Mouse (Mus musculus): ENCODE measurements around the gene Cinp.

Cinp gene

GRCm38 (mm10) chr12:110889036-110890020, at the start of gene Cinp, which contains the start of gene Tecpr2:
Cinp (minus strand) TSS chr12:110889145.
Tecpr2 (plus strand) TSS chr12:110889264.
- DNase-seq, result peak; percentile 98

GRCm38 (mm10) chr12:110937496-110937895, 48.6 kb upstream of the Cinp start:
- DNase-seq, result no peak

GRCm38 (mm10) chr12:110935983-110936620, 47.2 kb upstream of the Cinp start:
- DNase-seq, result peak; percentile 89

GRCm38 (mm10) chr12:110932820-110933219, 43.9 kb upstream of the Cinp start:
- no peak for DNase-seq

GRCm38 (mm10) chr12:110921572-110921971, 32.6 kb upstream of the Cinp start:
- no peak for DNase-seq

DNA sequence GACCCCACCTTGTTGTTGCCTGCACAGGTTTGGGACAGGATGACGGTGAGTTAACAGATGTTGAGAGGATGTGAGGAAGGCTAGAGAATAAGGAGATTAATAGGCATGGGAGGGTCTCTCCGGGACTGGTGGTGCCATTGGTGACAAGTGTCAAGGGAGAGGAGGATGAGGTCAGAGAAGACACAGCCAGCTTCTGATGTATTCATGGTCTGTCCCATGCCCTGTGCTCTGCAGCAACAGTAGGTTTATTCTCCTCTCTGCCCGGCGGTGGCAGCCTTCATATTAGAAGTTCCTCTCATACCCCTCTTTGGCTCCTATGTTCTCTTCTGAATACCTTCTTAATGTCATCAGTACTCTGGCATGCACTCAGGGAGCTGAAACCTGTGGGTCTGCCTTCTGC, 31.3 kb upstream of the Cinp start:
- no peak for DNase-seq

DNA sequence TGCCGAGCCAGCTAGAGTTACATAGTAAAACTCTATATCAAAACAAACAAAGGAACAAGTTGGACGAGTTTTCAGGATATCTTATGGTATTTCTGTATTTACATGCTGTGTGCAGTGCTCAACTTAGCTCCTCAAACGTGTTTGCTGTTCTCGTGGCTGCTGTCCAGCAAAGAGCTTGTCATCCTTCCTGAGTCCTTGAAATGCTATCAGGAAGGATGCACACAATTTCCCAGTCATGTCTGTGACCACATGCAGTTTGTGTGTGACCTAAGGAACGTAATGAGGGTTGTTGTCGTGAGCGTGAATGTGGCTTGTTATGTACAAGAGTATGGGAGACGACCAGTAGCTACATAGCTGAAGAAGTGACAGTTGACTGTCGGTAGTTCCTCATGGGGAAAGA, 26.8 kb upstream of the Cinp start:
- DNase-seq, result no peak

DNA sequence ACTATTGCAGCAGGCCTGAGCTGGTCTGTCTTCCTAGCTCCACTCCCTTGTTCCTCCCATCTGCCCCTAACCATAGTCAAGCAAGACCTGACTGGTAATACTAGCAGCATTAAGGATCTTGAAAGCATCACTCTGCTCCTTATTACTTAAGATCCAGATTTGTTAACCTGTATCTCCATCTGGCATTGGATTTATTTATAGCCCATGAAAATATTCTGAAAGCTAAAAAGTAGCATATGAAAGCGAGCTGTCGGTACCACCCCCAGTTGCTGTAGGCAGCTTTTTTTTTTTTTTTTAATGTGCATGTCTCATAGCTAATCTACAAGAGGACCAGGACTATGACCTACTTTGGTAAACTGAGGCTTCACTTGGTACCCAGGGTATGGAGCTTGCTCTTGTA, 21.0 kb upstream of the Cinp start:
- DNase-seq, result no peak

DNA sequence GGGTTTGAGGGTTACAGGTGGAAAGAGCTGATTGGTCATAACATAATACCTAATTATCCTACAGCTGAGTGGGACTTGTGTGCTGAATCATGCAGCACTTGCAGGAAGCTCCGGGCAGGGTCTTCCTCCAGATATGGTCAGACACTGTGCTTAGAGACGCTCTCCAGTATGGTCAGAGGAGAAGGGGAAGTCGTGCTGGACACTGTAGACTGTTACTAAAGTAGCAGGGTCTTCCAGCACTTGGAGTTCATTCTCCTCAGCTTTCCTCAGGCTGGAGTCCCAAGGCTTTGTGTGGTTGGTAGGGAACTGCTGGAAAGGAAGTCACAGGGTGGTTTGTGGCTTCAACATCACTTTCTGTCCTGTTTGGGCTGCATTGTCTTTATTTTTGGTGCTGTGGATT, 18.9 kb upstream of the Cinp start:
- no peak for DNase-seq

DNA sequence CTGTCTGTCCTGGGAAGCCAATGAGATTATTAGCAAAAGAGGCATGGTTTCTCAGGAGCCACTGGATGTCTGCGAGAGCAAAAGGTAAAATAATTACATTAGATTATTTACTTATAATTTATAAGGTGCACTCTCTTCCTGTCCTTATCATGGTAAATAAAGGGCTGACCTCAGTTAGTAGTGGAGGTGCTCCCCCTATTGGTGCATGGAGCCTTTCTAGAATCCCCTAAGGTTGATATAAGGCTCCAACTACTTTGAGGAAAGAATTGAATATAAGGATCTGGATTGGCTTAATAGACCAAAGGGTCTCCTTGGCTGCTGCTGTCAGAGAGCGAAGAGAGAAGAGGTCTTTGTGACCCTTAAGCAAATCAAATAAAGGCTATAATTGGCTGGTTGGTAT, 14.6 kb upstream of the Cinp start:
- DNase-seq, result peak; percentile 30

GRCm38 (mm10) chr12:110902106-110902505, 13.2 kb upstream of the Cinp start:
- DNase-seq, result no peak

GRCm38 (mm10) chr12:110891887-110892286, 2.9 kb upstream of the Cinp start:
- no peak for DNase-seq

- DNase-seq, result no peak
Observed at GRCm38 (mm10) chr12:110888606-110889005, 339 bp downstream of the Cinp start.

DNA sequence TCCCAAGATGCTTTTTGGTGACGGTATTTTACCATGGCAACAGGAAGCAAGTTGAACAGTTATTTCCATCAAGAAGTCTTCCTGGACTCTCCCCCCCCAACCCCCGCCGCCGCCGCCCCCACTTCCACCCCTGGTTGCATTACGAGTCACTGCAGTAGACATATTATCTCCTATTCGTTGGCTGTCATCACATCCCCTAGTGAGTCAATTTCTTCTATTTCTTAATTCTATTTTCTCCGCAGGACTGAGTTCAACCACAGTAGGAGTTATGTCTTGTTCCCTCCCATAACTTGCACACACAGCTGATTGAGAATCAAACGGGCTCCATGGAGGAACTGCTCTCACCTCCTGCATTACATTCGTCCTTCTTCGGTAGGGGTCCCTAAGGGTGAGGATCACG, 839 bp downstream of the Cinp start:
- DNase-seq, result no peak

DNA sequence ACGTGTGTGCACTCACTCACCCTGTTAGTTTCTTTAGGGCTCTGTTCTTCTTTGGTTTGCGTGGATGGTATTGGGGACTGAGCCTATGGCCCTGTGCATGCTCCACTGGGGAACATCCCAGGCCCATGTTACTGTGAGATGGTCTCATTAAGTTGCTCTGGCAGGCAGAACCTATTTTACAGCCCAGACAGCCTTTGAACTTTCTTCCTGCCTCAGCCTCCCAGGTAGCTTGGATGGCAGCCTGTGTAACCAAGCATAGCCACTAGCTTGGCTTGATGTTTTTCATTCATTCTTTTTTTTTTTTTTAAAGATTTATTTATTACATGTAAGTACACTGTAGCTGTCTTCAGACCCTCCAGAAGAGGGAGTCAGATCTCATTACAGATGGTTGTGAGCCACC, 3.7 kb downstream of the Cinp start:
- DNase-seq, result no peak

GRCm38 (mm10) chr12:110882291-110882690, 6.7 kb downstream of the Cinp start:
- no peak for DNase-seq

DNA sequence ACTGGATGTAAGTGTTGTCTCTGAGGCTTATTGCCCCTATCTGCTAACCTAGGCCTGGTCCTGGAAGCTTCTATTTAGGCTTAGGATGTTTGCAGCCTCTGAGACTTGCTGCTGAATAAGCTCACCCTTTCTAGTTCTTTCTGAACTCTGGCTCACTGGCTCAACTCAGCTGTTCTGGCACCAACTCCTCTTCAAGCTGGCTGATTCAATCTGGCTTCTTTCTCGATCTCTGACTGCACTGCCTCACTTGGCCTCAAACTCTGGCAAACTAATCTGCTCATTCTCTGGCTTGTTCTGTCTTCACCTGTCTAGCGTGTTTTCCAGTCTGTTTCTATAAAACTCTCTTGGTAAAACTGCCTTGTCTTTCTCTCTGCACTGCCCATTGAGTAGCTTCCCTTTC, 13.6 kb downstream of the Cinp start:
- DNase-seq, result no peak

GRCm38 (mm10) chr12:110871247-110871646, 17.7 kb downstream of the Cinp start:
- DNase-seq, result no peak

- DNase-seq, result no peak
Observed at GRCm38 (mm10) chr12:110870107-110870506, 18.8 kb downstream of the Cinp start.

- no peak for DNase-seq
Observed at GRCm38 (mm10) chr12:110865989-110866388, 23.0 kb downstream of the Cinp start.

DNA sequence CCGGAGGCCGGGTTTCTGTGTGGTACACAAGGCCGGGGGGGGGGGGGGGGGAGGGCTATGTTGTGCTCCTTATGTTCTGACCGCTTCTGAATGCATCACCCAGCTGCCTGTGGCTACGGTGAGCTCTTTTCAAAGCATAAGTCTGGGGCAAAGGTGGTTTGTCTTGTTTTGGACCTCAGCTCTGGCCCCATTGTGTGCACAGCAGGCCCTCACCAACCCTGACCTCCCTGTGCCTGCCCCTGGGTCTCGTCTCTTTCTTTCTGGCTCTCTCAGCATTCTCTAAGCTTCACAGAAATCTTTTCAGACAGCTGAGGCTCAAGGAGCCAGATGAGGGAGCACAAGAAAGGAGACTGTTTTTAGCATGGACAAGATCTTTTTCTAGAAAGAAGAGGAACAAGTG, 23.4 kb downstream of the Cinp start:
- DNase-seq, result no peak

GRCm38 (mm10) chr12:110864008-110864407, 24.9 kb downstream of the Cinp start:
- DNase-seq, result no peak

DNA sequence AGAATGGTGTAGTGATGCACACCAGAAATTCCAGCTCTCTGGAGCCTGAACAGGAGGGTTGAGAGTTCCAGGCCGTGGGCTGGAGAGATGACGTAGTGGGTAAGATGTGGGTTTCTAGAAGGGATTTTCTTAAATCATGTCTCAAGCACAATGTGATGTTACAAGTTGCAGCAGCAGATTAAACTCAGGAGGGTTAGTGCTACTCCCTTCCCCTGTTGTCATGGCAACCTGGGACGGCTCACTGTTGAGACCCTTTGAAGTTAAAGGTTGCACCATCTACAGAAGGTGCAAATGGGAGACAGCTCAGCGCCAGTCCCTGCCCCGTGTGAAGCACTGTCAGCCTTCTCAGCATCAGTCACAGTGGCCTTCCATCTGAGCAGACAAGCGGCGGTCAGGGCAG, 27.7 kb downstream of the Cinp start:
- DNase-seq, result no peak

- no peak for DNase-seq
Observed at GRCm38 (mm10) chr12:110860293-110860692, 28.7 kb downstream of the Cinp start.
